Mouse (Mus musculus) G1E (cell line): ENCODE data around the gene Gabarap.
A peak's percentile ranks its signal among the peaks of the same experiment; 100 is the strongest.

Experiments
- CTCF ChIP-seq: IDR thresholded peaks from 2 replicates; pipeline ENCODE4 v1.5.1; 2012; ENCODE audit warnings: low read depth, low read length, inconsistent platforms, mixed read lengths
- GATA1 ChIP-seq: IDR thresholded peaks from 2 replicates; pipeline ENCODE4 v1.6.1; 2012; ENCODE audit warnings: borderline replicate concordance, low read length, inconsistent platforms, mixed read lengths
- POLR2AphosphoS5 ChIP-seq: IDR thresholded peaks from 2 replicates; pipeline ENCODE4 v1.6.1; 2012; ENCODE audit warnings: low read depth, low read length, inconsistent platforms; ENCODE audit not compliant: insufficient replicate concordance

DNA sequence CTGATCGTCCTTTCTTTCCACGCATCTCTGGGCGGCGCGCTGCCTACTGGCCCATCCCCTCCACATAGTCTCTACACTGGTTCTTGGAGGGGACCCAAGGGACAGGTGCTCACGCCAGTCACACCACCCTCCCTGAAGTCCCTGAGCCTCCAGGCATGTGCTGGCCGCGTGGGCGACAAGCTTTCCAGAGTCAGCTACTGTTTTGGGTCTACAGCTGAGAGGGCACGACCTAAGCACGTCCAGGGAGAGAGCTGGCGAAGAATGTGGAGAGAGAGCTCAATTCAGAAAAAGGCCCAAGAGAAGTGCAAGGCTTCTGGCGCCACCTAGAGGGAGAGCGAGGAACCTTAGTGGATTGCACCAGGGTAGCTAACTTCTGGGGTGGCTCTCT lies 42.2 kb upstream of the Gabarap start:
- peak; percentile 95 for TF ChIP-seq CTCF
- no peak for TF ChIP-seq GATA1
- no peak for TF ChIP-seq POLR2AphosphoS5
